Mouse (Mus musculus): ENCODE measurements around the gene Auh.

DNA sequence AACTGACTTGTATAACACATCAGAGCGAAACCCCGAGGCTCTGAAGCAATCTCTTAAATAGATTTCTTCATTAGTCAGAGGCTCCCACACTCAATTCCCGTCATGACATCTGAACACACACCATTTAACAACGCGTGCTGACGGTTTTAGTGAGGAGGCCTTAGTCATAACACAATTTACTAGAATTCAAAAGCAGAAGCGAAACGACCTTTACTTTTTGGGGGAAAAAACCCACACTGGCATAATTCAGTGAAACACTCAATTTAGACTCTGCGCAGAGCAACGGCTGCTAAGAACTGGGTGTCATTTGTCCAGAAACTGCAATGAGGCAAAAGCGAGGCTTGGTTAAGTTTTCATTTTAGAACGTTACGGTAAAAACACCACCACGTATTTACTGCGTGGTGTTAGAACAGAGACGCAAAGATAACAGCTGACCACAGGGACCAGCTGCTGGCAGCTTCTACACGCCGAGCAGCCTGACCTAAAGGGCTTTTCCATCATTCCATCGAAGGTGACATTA, 14.8 kb downstream of the Auh start:
- TF ChIP-seq CTCF (IDR thresholded peaks at IDR 0.05; ENCODE audit: borderline replicate concordance, insufficient read depth, low read length) (no peak), POLR2A (IDR thresholded peaks at IDR 0.05; ENCODE audit: low read depth, low read length) (no peak)

Measured in embryonic fibroblast, embryonic 13.5 days (primary cell).